21 mouse cellular contexts compared by ENCODE assay signal in genomic region chr8:63961032-63961785, GRCm38 (mm10). TPM values are rescaled to one million over a fixed set of nuclear protein-coding genes. Genes with fewer than 3 reads are reported as not detected.
A peak's percentile ranks its signal among the peaks of the same experiment; 100 is the strongest.
DNase-seq lines count a peak whose midpoint lies in the region; ATAC-seq and TF ChIP-seq lines count a peak whose summit lies in the region.
"Had no signal": no experiment of that assay in that cellular context is flagged by ENCODE, and none has a peak within 500 bp of the region (broad histone marks: within the 10 kb centered on the region; RNA-seq: fewer than 3 reads in every experiment).

No protein-coding gene starts in this region.

- no peak overlapping the region for H3K4me2 ChIP-seq in intestine, embryonic 15.5 days (replicated peaks)
- no peak overlapping the region for H3K4me2 ChIP-seq in intestine, postnatal 0 days (replicated peaks; ENCODE audit: low read depth)
- H3K4me2 ChIP-seq in intestine, embryonic 16.5 days (ENCODE audit: low read depth, low read length), result no peak overlapping the region

- peak; percentile 80 for ATAC-seq in intestine, embryonic 15.5 days
- no peak for ATAC-seq in intestine, postnatal 0 days
- ATAC-seq in intestine, embryonic 16.5 days, result peak; percentile 87
- ATAC-seq: activated CD4-positive, CD25-positive, alpha-beta regulatory T cell, adult 4 months; CD4-positive, CD25-positive, alpha-beta regulatory T cell, adult 4 months; Patski had no signal

- no peak for TF ChIP-seq CTCF in intestine, postnatal 0 days (IDR thresholded peaks at IDR 0.05; ENCODE audit: low read depth)

- no peaks in the 10 kb centered on the region for H3K9me3 ChIP-seq in intestine, embryonic 15.5 days
- 0 out of 2 replicates have a peak, but pooled peaks cover 3% of the 10 kb centered on the region for H3K9me3 ChIP-seq in intestine, postnatal 0 days (ENCODE audit: control insufficient read depth)
- no peaks in the 10 kb centered on the region for H3K9me3 ChIP-seq in intestine, embryonic 16.5 days (ENCODE audit: control insufficient read depth, low read length)

- H3K27me3 ChIP-seq in intestine, embryonic 15.5 days (replicated peaks), result no peaks in the 10 kb centered on the region
- no peaks in the 10 kb centered on the region for H3K27me3 ChIP-seq in intestine, postnatal 0 days (replicated peaks; ENCODE audit: control insufficient read depth, insufficient read depth, low read length)
- no peaks in the 10 kb centered on the region for H3K27me3 ChIP-seq in intestine, embryonic 16.5 days (replicated peaks; ENCODE audit: control insufficient read depth, insufficient read depth, low read length)
- H3K27me3 ChIP-seq: CH12.LX had no signal

- no peaks in the 10 kb centered on the region for H3K36me3 ChIP-seq in intestine, embryonic 15.5 days
- H3K36me3 ChIP-seq in intestine, postnatal 0 days (ENCODE audit: control insufficient read depth, insufficient read depth), result no peaks in the 10 kb centered on the region
- H3K36me3 ChIP-seq in intestine, embryonic 16.5 days (ENCODE audit: control insufficient read depth, insufficient read depth, low read length), result no peaks in the 10 kb centered on the region
- H3K36me3 ChIP-seq: G1E had no signal

- no peak overlapping the region for H3K4me3 ChIP-seq in intestine, embryonic 15.5 days (replicated peaks)
- H3K4me3 ChIP-seq in intestine, postnatal 0 days (ENCODE audit: low read depth, low read length), result no peak overlapping the region
- H3K4me3 ChIP-seq in intestine, embryonic 16.5 days (ENCODE audit: low read length), result no peak overlapping the region

- no peak overlapping the region for H3K27ac ChIP-seq in intestine, embryonic 15.5 days
- H3K27ac ChIP-seq in intestine, postnatal 0 days (ENCODE audit: low read depth, low read length), result no peak overlapping the region
- H3K27ac ChIP-seq in intestine, embryonic 16.5 days (ENCODE audit: low read length), result no peak overlapping the region

- no peak overlapping the region for H3K9ac ChIP-seq in intestine, embryonic 15.5 days
- H3K9ac ChIP-seq in intestine, postnatal 0 days (ENCODE audit: low read depth, low read length), result no peak overlapping the region
- no peak overlapping the region for H3K9ac ChIP-seq in intestine, embryonic 16.5 days (ENCODE audit: low read depth, low read length)

- no peaks in the 10 kb centered on the region for H3K4me1 ChIP-seq in intestine, embryonic 15.5 days (replicated peaks)
- no peaks in the 10 kb centered on the region for H3K4me1 ChIP-seq in intestine, postnatal 0 days (replicated peaks; ENCODE audit: control insufficient read depth, insufficient read depth, low read length)
- H3K4me1 ChIP-seq in intestine, embryonic 16.5 days (ENCODE audit: control insufficient read depth, insufficient read depth, low read length), result no peaks in the 10 kb centered on the region

- DNase-seq in cerebellum, postnatal 10 days, result no peak
- DNase-seq: adrenal gland, adult 2 months; adrenal gland, adult 8-10 months; adrenal gland, postnatal 10 days; adrenal gland, postnatal 14 days; adrenal gland, postnatal 25 days; adrenal gland, postnatal 36 days; B cell, adult 2 months; cerebellum, adult 11 months; cerebellum, adult 11-12 months; cerebellum, adult 18-20 months had no signal

- WGBS in intestine, embryonic 15.5 days, result 79% methylated on average over 3 of the region's 3 CpGs
- 66% methylated on average over 3 of the region's 3 CpGs for WGBS in intestine, postnatal 0 days
- 77% methylated on average over 3 of the region's 3 CpGs for WGBS in intestine, embryonic 16.5 days

RNA-seq across cellular contexts. Expression of gene Sgo2b, which starts 9.2 kb away (rescaled TPM):
- polyA plus RNA-seq in intestine, embryonic 15.5 days (2015; fragmentation: Nextera tagmentation; extraction: Ambion mirVana), result 0.05 TPM in 1 of 2 replicates, not detected in the other
- not detected in 2 replicates for polyA plus RNA-seq in intestine, postnatal 0 days (2015; fragmentation: Nextera tagmentation; extraction: Ambion mirVana)
- 0.04 TPM in 1 of 2 replicates, not detected in the other for polyA plus RNA-seq in intestine, embryonic 16.5 days (2015; fragmentation: Nextera tagmentation; extraction: Ambion mirVana)
- polyA plus RNA-seq: activated CD4-positive, CD25-positive, alpha-beta regulatory T cell, adult 4 months; adrenal gland, adult 2 months; brain, embryonic 14.5 days; C2C12; CD4-positive, CD25-positive, alpha-beta regulatory T cell, adult 4 months; G1E; Patski had no signal
